Mouse (Mus musculus): Measurements from ENCODE around the gene Ptger3.

DNA sequence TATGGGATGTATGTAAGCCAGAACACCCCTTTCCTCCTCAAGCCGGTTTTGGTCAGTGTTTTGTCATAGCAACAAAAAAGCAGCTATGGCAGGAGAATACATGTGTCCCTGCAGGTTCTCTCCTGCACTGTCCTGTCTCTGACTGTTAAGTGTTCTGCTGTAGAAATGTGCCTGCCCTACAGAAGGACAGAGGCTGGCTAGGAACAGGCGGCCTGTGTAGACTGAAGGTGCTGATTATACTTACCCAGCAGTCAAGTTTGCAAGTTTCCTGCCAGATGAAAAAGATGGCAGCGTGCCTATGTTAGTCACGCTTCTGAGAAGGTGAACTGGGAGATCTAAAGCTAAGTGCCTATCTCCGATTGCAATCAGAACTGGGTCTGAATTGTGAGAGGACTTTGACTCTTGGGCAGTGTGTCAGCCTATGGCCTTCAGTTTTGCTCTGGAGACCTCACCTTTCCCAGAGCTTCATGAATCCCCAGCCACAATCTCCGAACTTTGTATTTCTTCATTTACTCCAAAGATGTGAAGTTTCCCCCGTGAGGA lies 31.2 kb downstream of the Ptger3 start:
- TF ChIP-seq POLR2A (IDR thresholded peaks at IDR 0.05; ENCODE audit: low read depth, low read length) (no peak), CTCF (IDR thresholded peaks at IDR 0.05; ENCODE audit: borderline replicate concordance, insufficient read depth, low read length) (no peak)

All from embryonic fibroblast, embryonic 13.5 days (primary cell).